Mouse (Mus musculus): ENCODE results near the gene Ppih. TPM values are rescaled to one million over a fixed set of nuclear protein-coding genes. Genes with fewer than 3 reads are reported as not detected.

Gene Ppih
- polyA plus RNA-seq, 1 experiment: 48.4 TPM

DNA sequence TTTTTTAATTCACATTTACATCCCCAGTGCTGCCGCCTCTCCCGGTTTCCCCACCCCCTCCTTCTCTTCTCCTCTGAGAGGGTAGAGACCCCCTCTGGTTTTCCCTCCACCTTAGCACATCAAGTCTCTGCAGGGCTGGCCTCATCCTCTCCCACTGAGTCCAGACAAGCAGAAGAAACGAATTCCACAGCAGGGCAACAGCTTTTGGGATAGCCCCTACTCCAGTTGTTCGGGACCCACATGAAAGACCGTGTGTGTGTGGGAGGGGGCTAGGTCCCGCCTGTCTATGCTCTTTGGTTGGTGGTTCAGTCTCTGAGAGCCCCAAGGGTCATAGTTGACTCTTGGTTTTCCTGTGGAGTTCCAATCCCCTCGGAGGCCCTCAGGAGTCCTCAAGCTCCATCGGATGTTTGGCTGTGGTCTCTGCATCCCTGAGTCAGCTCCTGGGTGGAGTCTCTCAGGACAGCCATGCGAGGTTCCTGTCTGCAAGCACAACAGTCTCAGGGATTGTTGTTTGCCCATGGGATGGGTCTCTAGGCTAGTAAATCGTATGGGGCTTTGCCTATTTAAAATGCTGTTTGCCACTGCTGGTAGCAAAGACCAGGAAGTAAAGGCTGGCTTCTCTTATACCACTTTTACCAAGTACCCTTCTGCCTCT lies 677 bp upstream of the Ppih start:
- Histone ChIP-seq H3K4me1 (ENCODE audit: control insufficient read depth, insufficient read depth, low read length) (no peaks in the 10 kb centered on the region), H3K4me3 (ENCODE audit: insufficient read depth, low read length) (peak overlapping the region; percentile 75), H3K27ac (ENCODE audit: insufficient read depth, low read length) (no peak overlapping the region; the same call in 1 of the 2 replicates)
- TF ChIP-seq POLR2A (IDR thresholded peaks at IDR 0.05; ENCODE audit: low read depth, low read length): no peak; the same call in 1 of the 2 replicates
- TF ChIP-seq CTCF (IDR thresholded peaks at IDR 0.05; ENCODE audit: borderline replicate concordance, insufficient read depth, low read length): no peak

DNA sequence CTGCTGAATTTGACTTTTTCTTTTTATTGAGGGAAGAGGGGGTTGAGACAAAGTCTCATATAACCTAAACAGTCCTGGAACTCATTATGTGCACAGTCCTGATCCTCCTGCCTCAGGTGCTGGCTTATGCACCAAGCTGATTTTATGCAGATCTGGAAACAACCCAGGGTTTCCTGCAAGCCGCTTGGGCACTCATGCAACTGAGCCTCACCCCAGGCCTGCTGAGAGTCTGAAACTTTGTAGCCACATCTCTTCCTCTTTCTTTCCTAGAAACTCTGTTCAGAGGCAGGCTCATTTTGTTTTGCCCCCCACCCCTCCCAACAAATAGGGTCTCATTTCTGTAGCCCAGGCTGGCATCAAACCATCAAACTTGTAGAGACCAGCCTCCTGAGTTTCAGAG lies 6.6 kb downstream of the Ppih start:
- H3K4me1 ChIP-seq (ENCODE audit: control insufficient read depth, insufficient read depth, low read length): no peaks in the 10 kb centered on the region
- H3K27ac ChIP-seq (ENCODE audit: insufficient read depth, low read length): no peak overlapping the region
- TF ChIP-seq CTCF (IDR thresholded peaks at IDR 0.05; ENCODE audit: borderline replicate concordance, insufficient read depth, low read length) (no peak), POLR2A (IDR thresholded peaks at IDR 0.05; ENCODE audit: low read depth, low read length) (no peak)
- no peak overlapping the region for H3K4me3 ChIP-seq (ENCODE audit: insufficient read depth, low read length)

DNA sequence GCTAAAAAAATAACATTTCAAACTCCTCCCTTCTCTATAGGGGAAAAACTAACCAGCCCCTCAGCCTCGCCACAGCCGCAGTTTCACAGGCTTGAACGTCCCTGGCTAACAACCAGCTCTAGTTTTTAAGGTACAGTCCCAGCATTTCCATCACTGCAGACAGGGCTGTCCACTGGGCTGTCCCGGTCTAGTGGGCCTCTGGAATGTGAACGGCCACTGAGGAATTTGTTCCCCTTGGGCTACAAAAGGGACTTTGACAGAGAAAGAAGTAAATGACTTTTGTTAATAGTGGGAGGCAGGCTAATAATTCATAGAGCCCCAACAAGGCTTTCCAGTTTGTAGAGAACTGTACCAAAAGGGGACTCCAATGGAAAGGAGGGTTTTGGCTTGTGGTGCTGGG lies 14.9 kb downstream of the Ppih start:
- Histone ChIP-seq H3K4me3 (ENCODE audit: insufficient read depth, low read length) (no peak overlapping the region), H3K27ac (ENCODE audit: insufficient read depth, low read length) (no peak overlapping the region), H3K4me1 (ENCODE audit: control insufficient read depth, insufficient read depth, low read length) (no peaks in the 10 kb centered on the region)
- TF ChIP-seq CTCF (IDR thresholded peaks at IDR 0.05; ENCODE audit: borderline replicate concordance, insufficient read depth, low read length) (no peak), POLR2A (IDR thresholded peaks at IDR 0.05; ENCODE audit: low read depth, low read length) (no peak)

GRCm38 (mm10) chr4:119303291-119303690 lies 17.1 kb downstream of the Ppih start:
- Histone ChIP-seq H3K4me1 (ENCODE audit: control insufficient read depth, insufficient read depth, low read length) (no peaks in the 10 kb centered on the region), H3K27ac (ENCODE audit: insufficient read depth, low read length) (no peak overlapping the region), H3K4me3 (ENCODE audit: insufficient read depth, low read length) (no peak overlapping the region)
- no peak for TF ChIP-seq CTCF (IDR thresholded peaks at IDR 0.05; ENCODE audit: borderline replicate concordance, insufficient read depth, low read length)
- TF ChIP-seq POLR2A (IDR thresholded peaks at IDR 0.05; ENCODE audit: low read depth, low read length): no peak

DNA sequence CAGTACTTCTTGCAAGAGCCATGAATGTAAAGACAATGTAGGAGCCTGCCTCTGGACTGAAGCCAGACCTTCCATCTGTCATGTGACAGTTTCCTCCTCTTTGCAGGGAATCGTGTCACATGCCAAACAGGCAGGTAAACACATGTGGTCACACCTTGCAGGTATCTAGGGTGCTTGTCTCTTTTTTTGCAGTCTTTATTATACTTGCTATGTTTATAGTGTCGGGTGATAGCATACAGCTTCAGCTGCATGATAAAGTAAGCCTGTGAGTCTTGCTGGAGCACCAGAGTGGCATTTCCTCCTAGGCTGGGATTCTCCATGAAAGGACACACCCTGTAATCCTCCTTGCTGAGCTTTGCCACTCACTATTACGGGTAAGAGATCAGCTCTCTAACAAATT lies 18.6 kb downstream of the Ppih start:
- Histone ChIP-seq H3K4me1 (ENCODE audit: control insufficient read depth, insufficient read depth, low read length) (no peaks in the 10 kb centered on the region), H3K27ac (ENCODE audit: insufficient read depth, low read length) (no peak overlapping the region), H3K4me3 (ENCODE audit: insufficient read depth, low read length) (no peak overlapping the region)
- TF ChIP-seq CTCF (IDR thresholded peaks at IDR 0.05; ENCODE audit: borderline replicate concordance, insufficient read depth, low read length) (no peak), POLR2A (IDR thresholded peaks at IDR 0.05; ENCODE audit: low read depth, low read length) (no peak)

GRCm38 (mm10) chr4:119300761-119301160 lies 19.6 kb downstream of the Ppih start:
- no peaks in the 10 kb centered on the region for H3K4me1 ChIP-seq (ENCODE audit: control insufficient read depth, insufficient read depth, low read length)
- H3K4me3 ChIP-seq (ENCODE audit: insufficient read depth, low read length): no peak overlapping the region
- TF ChIP-seq POLR2A (IDR thresholded peaks at IDR 0.05; ENCODE audit: low read depth, low read length): no peak
- TF ChIP-seq CTCF (IDR thresholded peaks at IDR 0.05; ENCODE audit: borderline replicate concordance, insufficient read depth, low read length): no peak
- H3K27ac ChIP-seq (ENCODE audit: insufficient read depth, low read length): no peak overlapping the region

GRCm38 (mm10) chr4:119297361-119297760 lies 23.0 kb downstream of the Ppih start:
- Histone ChIP-seq H3K4me3 (ENCODE audit: insufficient read depth, low read length) (no peak overlapping the region), H3K4me1 (ENCODE audit: control insufficient read depth, insufficient read depth, low read length) (peaks cover 3% of the 10 kb centered on the region; the same call in 1 of the 2 replicates), H3K27ac (ENCODE audit: insufficient read depth, low read length) (no peak overlapping the region)
- TF ChIP-seq POLR2A (IDR thresholded peaks at IDR 0.05; ENCODE audit: low read depth, low read length) (no peak), CTCF (IDR thresholded peaks at IDR 0.05; ENCODE audit: borderline replicate concordance, insufficient read depth, low read length) (no peak)

GRCm38 (mm10) chr4:119295134-119295453 lies 25.3 kb downstream of the Ppih start:
- peaks cover 3% of the 10 kb centered on the region; the same call in 1 of the 2 replicates for H3K4me1 ChIP-seq (ENCODE audit: control insufficient read depth, insufficient read depth, low read length)
- H3K27ac ChIP-seq (ENCODE audit: insufficient read depth, low read length): peak overlapping the region; percentile 90
- peak overlapping the region; percentile 71 for H3K4me3 ChIP-seq (ENCODE audit: insufficient read depth, low read length)
- no peak for TF ChIP-seq POLR2A (IDR thresholded peaks at IDR 0.05; ENCODE audit: low read depth, low read length)
- no peak for TF ChIP-seq CTCF (IDR thresholded peaks at IDR 0.05; ENCODE audit: borderline replicate concordance, insufficient read depth, low read length)

DNA sequence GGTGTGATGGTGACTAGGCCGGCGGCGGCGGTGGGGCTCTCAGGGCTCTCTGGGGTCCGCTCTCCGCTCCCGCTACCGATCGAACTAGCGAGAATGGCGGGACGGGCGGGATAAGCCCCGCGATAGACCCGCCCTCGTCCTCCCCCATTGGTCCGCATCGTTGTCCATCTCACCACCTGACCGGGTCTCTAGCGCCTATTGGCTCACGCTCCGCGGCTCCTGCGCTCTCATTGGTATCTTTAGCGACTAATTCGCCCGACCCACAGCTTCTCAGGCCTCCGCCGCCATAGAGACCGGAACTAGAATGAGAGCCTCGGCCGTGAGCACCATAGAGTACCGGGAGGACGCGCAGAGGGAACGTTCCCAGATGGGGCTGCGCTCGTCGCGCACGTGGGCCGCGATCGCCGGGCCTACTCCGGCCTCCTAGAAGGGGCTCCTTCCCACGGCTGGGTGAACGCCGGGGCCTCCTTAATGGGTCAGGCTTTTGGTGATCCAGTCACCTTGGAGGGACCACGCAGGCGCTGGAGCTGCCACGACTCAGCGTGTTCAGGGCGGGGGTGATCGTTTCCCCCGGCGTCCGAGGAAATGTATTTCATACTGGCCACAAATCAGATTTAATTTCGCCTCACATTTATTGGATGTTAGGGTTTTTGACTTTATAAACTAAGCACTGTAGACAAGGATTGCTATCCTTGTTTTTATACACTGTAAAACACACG lies 25.8 kb downstream of the Ppih start, which contains the start of gene Ybx1:
Gene Ybx1, minus strand, starts transcription at position 190 of the 719 bp plus-strand sequence.
- H3K27ac ChIP-seq (ENCODE audit: insufficient read depth, low read length): peak within 1 kb of the TSS; percentile 90
- TF ChIP-seq POLR2A (IDR thresholded peaks at IDR 0.05; ENCODE audit: low read depth, low read length) (peak; percentile 71), CTCF (IDR thresholded peaks at IDR 0.05; ENCODE audit: borderline replicate concordance, insufficient read depth, low read length) (no peak)
- peaks cover 3% of the 10 kb centered on the region; the same call in 1 of the 2 replicates for H3K4me1 ChIP-seq (ENCODE audit: control insufficient read depth, insufficient read depth, low read length)
- H3K4me3 ChIP-seq (ENCODE audit: insufficient read depth, low read length): peak within 1 kb of the TSS; percentile 96

All from embryonic fibroblast, embryonic 13.5 days (primary cell).